ENCODE assay signal across 12 mouse cellular contexts in the genomic region with DNA sequence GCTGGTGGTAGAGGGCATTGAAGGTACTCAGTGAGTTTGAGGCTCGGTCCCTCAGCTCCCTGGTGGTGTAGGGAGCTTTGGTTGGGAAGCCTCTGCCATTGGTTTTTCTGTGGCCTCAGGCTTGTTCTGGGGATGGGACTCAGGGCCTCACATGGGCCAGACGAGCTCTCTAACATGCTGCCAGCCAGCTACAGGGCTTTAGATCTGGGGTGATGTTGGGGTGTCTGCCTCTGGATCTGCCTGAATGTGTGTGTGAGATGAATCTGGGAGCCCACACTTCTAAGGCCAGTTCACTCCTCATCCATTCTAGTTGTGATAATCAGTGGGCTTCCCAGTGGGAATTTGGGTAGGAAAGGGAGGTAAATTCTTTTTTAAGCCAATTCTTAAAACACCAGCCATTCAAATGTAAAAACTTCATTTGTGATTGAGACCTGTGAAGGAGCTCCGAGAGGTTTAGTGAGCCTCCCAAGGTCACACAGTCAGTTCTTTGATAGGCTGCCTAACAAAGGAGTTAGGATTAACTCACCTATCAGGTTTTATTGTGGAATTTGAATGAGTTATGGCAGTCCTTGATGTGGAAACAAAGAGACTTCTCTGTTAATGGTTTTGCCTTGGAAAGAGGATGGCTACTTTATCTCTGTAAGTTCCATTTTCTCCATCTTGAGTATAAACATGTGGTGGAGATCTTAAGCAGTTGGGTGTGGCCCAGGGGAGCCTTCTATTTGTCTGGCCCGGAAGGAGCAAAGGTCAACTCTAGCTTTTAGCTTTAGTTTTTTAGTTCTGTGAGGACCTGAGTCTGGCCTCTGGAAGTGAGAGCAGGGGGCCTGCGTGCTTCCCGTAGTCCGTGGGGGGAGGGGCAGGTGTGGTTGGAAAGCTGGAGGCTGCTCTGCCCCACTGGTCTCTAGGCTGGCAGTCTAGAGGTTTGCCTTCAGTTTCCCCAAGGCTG. TPM values are rescaled to one million over a fixed set of nuclear protein-coding genes. Genes with fewer than 3 reads are reported as not detected.
DNase-seq lines count a peak whose midpoint lies in the region; ATAC-seq and TF ChIP-seq lines count a peak whose summit lies in the region.
"Had no signal": no experiment of that assay in that cellular context is flagged by ENCODE, and none has a peak within 500 bp of the region (broad histone marks: within the 10 kb centered on the region; RNA-seq: fewer than 3 reads in every experiment).

No protein-coding gene starts in this region.

- H3K9ac ChIP-seq in heart, embryonic 11.5 days (ENCODE audit: low read depth, low read length): peak overlapping the region; percentile 30; the same call in 1 of the 2 replicates
- no peak overlapping the region for H3K9ac ChIP-seq in heart, adult 2 months (ENCODE audit: low read depth, low read length)
- H3K9ac ChIP-seq in ES-E14 (ENCODE audit: insufficient read depth, low read depth, low read length, poor library complexity, severe bottlenecking): peak overlapping the region; percentile 69
- no peak overlapping the region for H3K9ac ChIP-seq in intestine, embryonic 14.5 days (ENCODE audit: low read length)
- no peak overlapping the region for H3K9ac ChIP-seq in midbrain, embryonic 16.5 days (ENCODE audit: low read depth, low read length)
- no peak overlapping the region for H3K9ac ChIP-seq in forebrain, embryonic 11.5 days (ENCODE audit: low read length)
- H3K9ac ChIP-seq: midbrain, embryonic 13.5 days had no signal

- H3K36me3 ChIP-seq in heart, embryonic 11.5 days (ENCODE audit: control insufficient read depth, insufficient read depth, low read length): no peaks in the 10 kb centered on the region
- H3K36me3 ChIP-seq in heart, adult 2 months (ENCODE audit: control insufficient read depth, insufficient read depth, low read length): no peaks in the 10 kb centered on the region; the same call in 1 of the 2 replicates
- no peaks in the 10 kb centered on the region for H3K36me3 ChIP-seq in ES-E14 (ENCODE audit: control insufficient read depth, insufficient read depth, low read length, poor library complexity, severe bottlenecking)
- H3K36me3 ChIP-seq in intestine, embryonic 14.5 days (ENCODE audit: control insufficient read depth, insufficient read depth, low read length): no peaks in the 10 kb centered on the region
- H3K36me3 ChIP-seq in limb, embryonic 10.5 days: no peaks in the 10 kb centered on the region
- no peaks in the 10 kb centered on the region for H3K36me3 ChIP-seq in midbrain, embryonic 16.5 days (ENCODE audit: control insufficient read depth, insufficient read depth, low read length)
- H3K36me3 ChIP-seq in forebrain, embryonic 11.5 days (ENCODE audit: control insufficient read depth, insufficient read depth, low read length): no peaks in the 10 kb centered on the region
- H3K36me3 ChIP-seq: midbrain, embryonic 13.5 days had no signal

- H3K4me1 ChIP-seq in heart, embryonic 11.5 days (ENCODE audit: control insufficient read depth, insufficient read depth, low read length): peaks cover 91% of the 10 kb centered on the region
- H3K4me1 ChIP-seq in heart, adult 2 months (ENCODE audit: control insufficient read depth, insufficient read depth, low read length): peaks cover 18% of the 10 kb centered on the region
- H3K4me1 ChIP-seq in ES-E14 (ENCODE audit: control insufficient read depth in 2 of 2, insufficient read depth in 2 of 2, low read length in 2 of 2, poor library complexity in 1 of 2): peaks cover 32 to 55% of the 10 kb centered on the region in 2 experiments
- H3K4me1 ChIP-seq in intestine, embryonic 14.5 days (replicated peaks; ENCODE audit: control insufficient read depth, insufficient read depth, low read length): peaks cover 63% of the 10 kb centered on the region
- H3K4me1 ChIP-seq in limb, embryonic 10.5 days: peaks cover 99% of the 10 kb centered on the region
- H3K4me1 ChIP-seq in midbrain, embryonic 16.5 days (ENCODE audit: control insufficient read depth, insufficient read depth, low read length): no peaks in the 10 kb centered on the region; the same call in 1 of the 2 replicates
- peaks cover 36% of the 10 kb centered on the region for H3K4me1 ChIP-seq in forebrain, embryonic 11.5 days (replicated peaks; ENCODE audit: control insufficient read depth, insufficient read depth, low read length)

- no peak for TF ChIP-seq EP300 in heart, adult 2 months (IDR thresholded peaks at IDR 0.05; ENCODE audit: insufficient read depth, low read depth, low read length)

- no peak overlapping the region for H3K4me3 ChIP-seq in heart, embryonic 11.5 days (ENCODE audit: low read depth, low read length)
- H3K4me3 ChIP-seq in heart, adult 2 months: no peak overlapping the region
- H3K4me3 ChIP-seq in ES-E14 (ENCODE audit: insufficient read depth in 1 of 2, low read depth in 1 of 2, low read length in 2 of 2, poor library complexity in 1 of 2, severe bottlenecking in 1 of 2): peak overlapping the region; percentile 38 to 43
- H3K4me3 ChIP-seq in intestine, embryonic 14.5 days (ENCODE audit: low read depth, low read length): no peak overlapping the region
- H3K4me3 ChIP-seq in limb, embryonic 10.5 days: peak overlapping the region; percentile 21; the same call in 1 of the 2 replicates
- no peak overlapping the region for H3K4me3 ChIP-seq in midbrain, embryonic 16.5 days (ENCODE audit: low read depth, low read length)
- H3K4me3 ChIP-seq in forebrain, embryonic 11.5 days (ENCODE audit: low read depth, low read length): no peak overlapping the region
- H3K4me3 ChIP-seq: midbrain, embryonic 13.5 days had no signal

- H3K4me2 ChIP-seq in heart, embryonic 11.5 days: no peak overlapping the region
- H3K4me2 ChIP-seq in intestine, embryonic 14.5 days (ENCODE audit: low read length): no peak overlapping the region; the same call in 1 of the 2 replicates
- no peak overlapping the region for H3K4me2 ChIP-seq in midbrain, embryonic 16.5 days (ENCODE audit: low read length)
- H3K4me2 ChIP-seq in forebrain, embryonic 11.5 days (ENCODE audit: low read depth, low read length, severe bottlenecking): no peak overlapping the region
- H3K4me2 ChIP-seq: midbrain, embryonic 13.5 days had no signal

- no peak for TF ChIP-seq POLR2A in heart, adult 2 months (IDR thresholded peaks at IDR 0.05; ENCODE audit: insufficient read depth, low read depth, low read length)

- H3K27ac ChIP-seq in heart, embryonic 11.5 days (ENCODE audit: low read depth, low read length): 0 out of 2 replicates have a peak overlapping the region, but pooled peaks have one; percentile 10
- H3K27ac ChIP-seq in heart, adult 2 months: no peak overlapping the region
- H3K27ac ChIP-seq in ES-E14 (ENCODE audit: insufficient read depth, low read depth, low read length, poor library complexity, severe bottlenecking): peak overlapping the region; percentile 98
- H3K27ac ChIP-seq in intestine, embryonic 14.5 days (ENCODE audit: low read depth): peak overlapping the region; percentile 48; the same call in 1 of the 2 replicates
- H3K27ac ChIP-seq in limb, embryonic 10.5 days: peak overlapping the region; percentile 66
- H3K27ac ChIP-seq in midbrain, embryonic 16.5 days (ENCODE audit: low read length): no peak overlapping the region
- H3K27ac ChIP-seq in forebrain, embryonic 11.5 days (ENCODE audit: low read depth, low read length): no peak overlapping the region
- H3K27ac ChIP-seq: midbrain, embryonic 13.5 days had no signal

- no peaks in the 10 kb centered on the region for H3K27me3 ChIP-seq in heart, embryonic 11.5 days (ENCODE audit: control insufficient read depth, insufficient read depth, low read length)
- no peaks in the 10 kb centered on the region for H3K27me3 ChIP-seq in heart, adult 2 months (ENCODE audit: control insufficient read depth, insufficient read depth, low read length)
- no peaks in the 10 kb centered on the region for H3K27me3 ChIP-seq in intestine, embryonic 14.5 days (replicated peaks; ENCODE audit: control insufficient read depth, insufficient read depth, low read length)
- H3K27me3 ChIP-seq in limb, embryonic 10.5 days (ENCODE audit: low read depth, poor library complexity, severe bottlenecking): no peaks in the 10 kb centered on the region
- no peaks in the 10 kb centered on the region for H3K27me3 ChIP-seq in midbrain, embryonic 16.5 days (ENCODE audit: control insufficient read depth, insufficient read depth, low read depth, low read length)
- no peaks in the 10 kb centered on the region for H3K27me3 ChIP-seq in forebrain, embryonic 11.5 days (ENCODE audit: control insufficient read depth, insufficient read depth, low read length)

- ATAC-seq in heart, embryonic 11.5 days (replicated peaks; ENCODE audit: insufficient number of reproducible peaks, low FRiP score, low TSS enrichment): no peak
- ATAC-seq in intestine, embryonic 14.5 days (replicated peaks; ENCODE audit: low FRiP score, low TSS enrichment, low read depth): peak; percentile 74
- ATAC-seq in midbrain, embryonic 16.5 days: no peak
- ATAC-seq in forebrain, embryonic 11.5 days (replicated peaks; ENCODE audit: low FRiP score): no peak
- ATAC-seq: forebrain, embryonic 14.5 days; midbrain, embryonic 13.5 days had no signal

- no peaks in the 10 kb centered on the region for H3K9me3 ChIP-seq in heart, embryonic 11.5 days (replicated peaks; ENCODE audit: control insufficient read depth, low read length)
- H3K9me3 ChIP-seq in ES-E14 (ENCODE audit: control insufficient read depth, insufficient read depth, low read depth, low read length): no peaks in the 10 kb centered on the region
- H3K9me3 ChIP-seq in intestine, embryonic 14.5 days (ENCODE audit: control insufficient read depth, low read length): no peaks in the 10 kb centered on the region
- no peaks in the 10 kb centered on the region for H3K9me3 ChIP-seq in limb, embryonic 10.5 days (replicated peaks)
- H3K9me3 ChIP-seq in midbrain, embryonic 16.5 days (replicated peaks; ENCODE audit: control insufficient read depth, low read length, poor library complexity, severe bottlenecking): no peaks in the 10 kb centered on the region
- H3K9me3 ChIP-seq in forebrain, embryonic 11.5 days (ENCODE audit: control insufficient read depth, low read length): no peaks in the 10 kb centered on the region
- H3K9me3 ChIP-seq: midbrain, embryonic 13.5 days had no signal

- no peak for TF ChIP-seq CTCF in heart, adult 2 months (IDR thresholded peaks at IDR 0.05)

- in situ Hi-C loops in ES-E14 (cut with MboI; ENCODE audit: low sequenced_read_pairs in 2 of 2, unreplicated experiment in 2 of 2): no loop called here

- intact Hi-C loops in heart, adult 2 months (cut with DNase I): no loop called here

- WGBS in heart, embryonic 11.5 days (ENCODE audit: insufficient replicate concordance): 23% methylated on average over 7 of the region's 7 CpGs
- WGBS in heart, adult 2 months: 49% methylated on average over 7 of the region's 7 CpGs
- 23% methylated on average over 7 of the region's 7 CpGs for WGBS in intestine, embryonic 14.5 days
- 12% methylated on average over 7 of the region's 7 CpGs for WGBS in limb, embryonic 10.5 days
- 27% methylated on average over 7 of the region's 7 CpGs for WGBS in midbrain, embryonic 16.5 days
- 13% methylated on average over 7 of the region's 7 CpGs for WGBS in forebrain, embryonic 11.5 days

- H3K79me2 ChIP-seq in heart, adult 2 months (replicated peaks; ENCODE audit: control insufficient read depth, insufficient read depth, low read length): peaks cover 3% of the 10 kb centered on the region; the same call in 1 of the 2 replicates

- no peak for DNase-seq in heart, adult 2 months
- peak; percentile 96 for DNase-seq in ES-E14 (ENCODE audit: low read depth, low spot score)
- no peak for DNase-seq in intestine, embryonic 14.5 days (ENCODE audit: low spot score)
- peak; percentile 66 for DNase-seq in limb, embryonic 10.5 days (ENCODE audit: low spot score)
- DNase-seq in spleen, postnatal 36 days (ENCODE audit: low spot score in 2 of 2): no peak
- no peak for DNase-seq in forebrain, embryonic 11.5 days (ENCODE audit: low spot score)
- DNase-seq: adrenal gland, adult 2 months; thymus, adult 18-20 months had no signal

RNA-seq across cellular contexts. Expression of gene Tead1, which starts 12.0 kb away (rescaled TPM):
- 23.2 and 35.5 TPM in 2 replicates for polyA plus RNA-seq in heart, embryonic 11.5 days (2014; fragmentation: Nextera tagmentation; extraction: Ambion mirVana)
- 100 to 1,000 TPM; 169 to 195 TPM for total RNA-seq in heart, adult 2 months (2021)
- 39.5 and 67.4 TPM in 2 replicates for polyA plus RNA-seq in heart, adult 2 months (2012; rRNA removed)
- 90.5 and 110 TPM in 2 replicates for total RNA-seq in ES-E14 (2012; rRNA removed)
- polyA plus RNA-seq in intestine, embryonic 14.5 days (2014; fragmentation: Nextera tagmentation; extraction: Ambion mirVana): 18.6 and 20.2 TPM in 2 replicates
- 12.7 and 17.3 TPM in 2 replicates for polyA plus RNA-seq in limb, embryonic 10.5 days (2016; fragmentation: Nextera tagmentation; extraction: Ambion mirVana)
- 11.3 and 12.5 TPM in 2 replicates for polyA plus RNA-seq in midbrain, embryonic 16.5 days (2015; fragmentation: Nextera tagmentation; extraction: Ambion mirVana)
- 17.9 and 24.9 TPM in 2 replicates for polyA plus RNA-seq in forebrain, embryonic 11.5 days (2014; fragmentation: Nextera tagmentation; extraction: Ambion mirVana)

Comparison
In these comparisons a context has a peak if more than half of its experiments do, and no peak if none do; other contexts are left out.
1. H3K27ac ChIP-seq: peak in heart, embryonic 11.5 days (single experiment), ES-E14 (single experiment), intestine, embryonic 14.5 days (single experiment) and limb, embryonic 10.5 days (single experiment); none in heart, adult 2 months (single experiment), midbrain, embryonic 16.5 days (single experiment) and forebrain, embryonic 11.5 days (single experiment).
2. H3K9ac ChIP-seq: peak in heart, embryonic 11.5 days (single experiment) and ES-E14 (single experiment); none in heart, adult 2 months (single experiment), intestine, embryonic 14.5 days (single experiment), midbrain, embryonic 16.5 days (single experiment) and forebrain, embryonic 11.5 days (single experiment).
3. H3K4me3 ChIP-seq: peak in ES-E14 (2 of 2) and limb, embryonic 10.5 days (single experiment); none in heart, embryonic 11.5 days (single experiment), heart, adult 2 months (single experiment), intestine, embryonic 14.5 days (single experiment), midbrain, embryonic 16.5 days (single experiment) and forebrain, embryonic 11.5 days (single experiment).
4. DNase-seq: peak in ES-E14 (single experiment) and limb, embryonic 10.5 days (single experiment); none in heart, adult 2 months (0 of 2), intestine, embryonic 14.5 days (single experiment), spleen, postnatal 36 days (0 of 2) and forebrain, embryonic 11.5 days (single experiment).